Mouse (Mus musculus): ENCODE measurements around the gene Igdcc3. TPM values are rescaled to one million over a fixed set of nuclear protein-coding genes. Genes with fewer than 3 reads are reported as not detected.
A peak's percentile ranks its signal among the peaks of the same experiment; 100 is the strongest.
"Not testable (repeated sequence)": the region's sequence is repeated elsewhere in the genome, so short reads cannot be mapped to it uniquely, and the experiment has no call there.

Gene Igdcc3
- polyA plus RNA-seq, 1 experiment from 2014 or later, result 44.5 TPM

DNA sequence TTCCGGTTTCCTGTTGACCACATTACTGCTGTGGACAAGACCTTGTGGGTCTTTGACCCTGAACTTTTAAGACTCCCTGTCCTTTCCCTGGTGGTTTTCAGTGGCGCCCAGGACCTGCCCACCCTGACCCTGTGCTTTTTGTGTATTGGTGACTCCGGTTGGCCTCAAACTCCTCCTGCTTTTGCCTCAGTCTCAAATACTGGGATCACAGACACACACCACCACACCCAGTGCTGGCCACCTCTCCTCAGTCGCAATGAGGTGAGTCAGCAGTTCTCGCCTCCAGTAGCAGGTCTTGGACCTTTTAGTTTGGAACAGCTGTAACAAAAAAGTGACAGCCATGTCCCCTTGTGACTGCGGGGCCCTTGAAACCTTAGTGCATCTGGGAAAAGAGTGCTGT is 56.8 kb downstream of the Igdcc3 start:
- H3K4me3 ChIP-seq (ENCODE audit: low read depth, low read length), result no peak overlapping the region
- no peaks in the 10 kb centered on the region for H3K9me3 ChIP-seq (ENCODE audit: control insufficient read depth, low read length)
- DNase-seq (ENCODE audit: low spot score) (no peak), ATAC-seq (ENCODE audit: insufficient number of reproducible peaks, low FRiP score, low TSS enrichment, low read depth) (no peak)
- H3K9ac ChIP-seq (ENCODE audit: low read length), result no peak overlapping the region
- 82% methylated on average over 6 of the region's 6 CpGs for WGBS
- H3K4me1 ChIP-seq (ENCODE audit: control insufficient read depth, insufficient read depth, low read length), result peaks cover 12% of the 10 kb centered on the region
- H3K36me3 ChIP-seq (ENCODE audit: control insufficient read depth, insufficient read depth, low read length), result no peaks in the 10 kb centered on the region
- no peak overlapping the region for H3K4me2 ChIP-seq (ENCODE audit: low read depth, severe bottlenecking)
- H3K27ac ChIP-seq (replicated peaks; ENCODE audit: low read depth, low read length), result no peak overlapping the region
- no peaks in the 10 kb centered on the region for H3K27me3 ChIP-seq (ENCODE audit: control insufficient read depth, insufficient read depth, low read length)

DNA sequence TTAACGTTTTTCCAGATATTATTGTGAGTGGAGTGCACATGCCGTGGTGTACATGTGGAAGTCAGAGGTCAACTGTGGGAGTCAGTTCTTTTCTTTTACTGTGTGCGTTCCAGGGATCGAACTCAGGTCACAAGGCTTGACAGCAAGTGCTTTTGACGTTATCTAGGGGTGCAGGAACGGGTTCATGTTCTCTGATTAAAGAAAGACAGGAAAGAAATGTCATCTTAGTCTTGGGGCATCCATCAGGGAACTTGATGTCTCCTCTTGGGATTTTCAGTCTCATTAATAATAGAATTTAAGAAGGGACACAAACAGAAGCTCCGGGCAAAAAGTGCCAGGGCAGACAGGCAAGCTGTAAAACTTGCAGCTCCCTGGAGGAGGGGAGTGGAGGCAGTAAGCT is 58.7 kb downstream of the Igdcc3 start:
- DNase-seq (ENCODE audit: low spot score) (no peak), ATAC-seq (ENCODE audit: insufficient number of reproducible peaks, low FRiP score, low TSS enrichment, low read depth) (no peak)
- no peak overlapping the region for H3K9ac ChIP-seq (ENCODE audit: low read length)
- no peak overlapping the region for H3K4me2 ChIP-seq (ENCODE audit: low read depth, severe bottlenecking)
- H3K9me3 ChIP-seq (ENCODE audit: control insufficient read depth, low read length), result no peaks in the 10 kb centered on the region
- H3K36me3 ChIP-seq (ENCODE audit: control insufficient read depth, insufficient read depth, low read length), result no peaks in the 10 kb centered on the region
- H3K27me3 ChIP-seq (ENCODE audit: control insufficient read depth, insufficient read depth, low read length), result no peaks in the 10 kb centered on the region
- WGBS, result 62% methylated on average over 7 of the region's 7 CpGs
- H3K27ac ChIP-seq (replicated peaks; ENCODE audit: low read depth, low read length), result no peak overlapping the region
- H3K4me1 ChIP-seq (ENCODE audit: control insufficient read depth, insufficient read depth, low read length), result peaks cover 12% of the 10 kb centered on the region
- no peak overlapping the region for H3K4me3 ChIP-seq (ENCODE audit: low read depth, low read length)

DNA sequence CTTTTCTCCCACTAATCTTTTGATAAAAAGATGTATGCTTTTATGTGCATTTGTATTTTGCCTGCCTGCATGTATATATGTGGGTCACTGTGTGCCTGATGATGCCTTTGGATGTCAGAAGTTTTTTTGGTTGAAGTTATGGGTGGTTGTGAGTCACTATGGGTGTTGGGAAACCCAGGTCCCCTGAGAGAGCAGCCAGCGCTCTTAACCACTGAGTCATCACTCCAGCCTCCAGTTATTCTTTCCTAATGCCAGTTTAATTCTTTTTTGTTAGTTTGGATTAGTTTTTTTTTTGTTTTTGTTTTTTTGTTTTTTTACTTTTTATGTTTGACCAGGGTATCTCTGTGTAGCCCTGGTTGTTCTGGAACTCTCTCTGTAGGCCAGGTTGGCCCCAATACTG is 59.6 kb downstream of the Igdcc3 start:
- H3K4me3 ChIP-seq (ENCODE audit: low read depth, low read length), result no peak overlapping the region
- no peaks in the 10 kb centered on the region for H3K9me3 ChIP-seq (ENCODE audit: control insufficient read depth, low read length)
- 89% methylated on average over 1 of the region's 1 CpGs for WGBS
- peaks cover 6% of the 10 kb centered on the region for H3K4me1 ChIP-seq (ENCODE audit: control insufficient read depth, insufficient read depth, low read length)
- H3K4me2 ChIP-seq (ENCODE audit: low read depth, severe bottlenecking), result no peak overlapping the region
- no peaks in the 10 kb centered on the region for H3K36me3 ChIP-seq (ENCODE audit: control insufficient read depth, insufficient read depth, low read length)
- H3K9ac ChIP-seq (ENCODE audit: low read length), result no peak overlapping the region
- no peak for ATAC-seq (ENCODE audit: insufficient number of reproducible peaks, low FRiP score, low TSS enrichment, low read depth)
- no peaks in the 10 kb centered on the region for H3K27me3 ChIP-seq (ENCODE audit: control insufficient read depth, insufficient read depth, low read length)
- no peak overlapping the region for H3K27ac ChIP-seq (replicated peaks; ENCODE audit: low read depth, low read length)
- no peak for DNase-seq (ENCODE audit: low spot score)

DNA sequence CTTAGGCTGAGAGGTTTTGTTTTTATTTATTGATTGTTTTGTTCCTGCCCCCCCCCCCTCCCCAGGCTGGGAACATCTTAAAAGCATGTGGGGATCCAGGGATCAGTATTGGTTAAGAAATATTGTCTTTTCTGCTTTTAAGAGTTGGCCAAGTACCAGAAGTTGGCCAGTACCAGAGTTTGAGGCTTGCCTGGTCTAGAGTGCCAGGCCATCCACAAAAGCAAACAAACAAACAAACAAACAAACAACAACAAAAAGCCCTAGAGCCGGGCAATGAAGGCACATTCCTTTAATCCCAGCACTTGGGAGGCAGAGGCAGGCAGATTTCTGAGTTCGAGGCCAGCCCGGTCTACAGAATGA is 60.0 kb downstream of the Igdcc3 start:
- H3K4me3 ChIP-seq (ENCODE audit: low read depth, low read length), result no peak overlapping the region
- no peaks in the 10 kb centered on the region for H3K9me3 ChIP-seq (ENCODE audit: control insufficient read depth, low read length)
- no peak for ATAC-seq (ENCODE audit: insufficient number of reproducible peaks, low FRiP score, low TSS enrichment, low read depth)
- no peak overlapping the region for H3K4me2 ChIP-seq (ENCODE audit: low read depth, severe bottlenecking)
- no peaks in the 10 kb centered on the region for H3K36me3 ChIP-seq (ENCODE audit: control insufficient read depth, insufficient read depth, low read length)
- H3K4me1 ChIP-seq (ENCODE audit: control insufficient read depth, insufficient read depth, low read length), result peaks cover 2% of the 10 kb centered on the region
- 44% methylated on average over 3 of the region's 3 CpGs for WGBS
- DNase-seq (ENCODE audit: low spot score), result no peak
- H3K27ac ChIP-seq (replicated peaks; ENCODE audit: low read depth, low read length), result no peak overlapping the region
- H3K9ac ChIP-seq (ENCODE audit: low read length), result no peak overlapping the region
- no peaks in the 10 kb centered on the region for H3K27me3 ChIP-seq (ENCODE audit: control insufficient read depth, insufficient read depth, low read length)

DNA sequence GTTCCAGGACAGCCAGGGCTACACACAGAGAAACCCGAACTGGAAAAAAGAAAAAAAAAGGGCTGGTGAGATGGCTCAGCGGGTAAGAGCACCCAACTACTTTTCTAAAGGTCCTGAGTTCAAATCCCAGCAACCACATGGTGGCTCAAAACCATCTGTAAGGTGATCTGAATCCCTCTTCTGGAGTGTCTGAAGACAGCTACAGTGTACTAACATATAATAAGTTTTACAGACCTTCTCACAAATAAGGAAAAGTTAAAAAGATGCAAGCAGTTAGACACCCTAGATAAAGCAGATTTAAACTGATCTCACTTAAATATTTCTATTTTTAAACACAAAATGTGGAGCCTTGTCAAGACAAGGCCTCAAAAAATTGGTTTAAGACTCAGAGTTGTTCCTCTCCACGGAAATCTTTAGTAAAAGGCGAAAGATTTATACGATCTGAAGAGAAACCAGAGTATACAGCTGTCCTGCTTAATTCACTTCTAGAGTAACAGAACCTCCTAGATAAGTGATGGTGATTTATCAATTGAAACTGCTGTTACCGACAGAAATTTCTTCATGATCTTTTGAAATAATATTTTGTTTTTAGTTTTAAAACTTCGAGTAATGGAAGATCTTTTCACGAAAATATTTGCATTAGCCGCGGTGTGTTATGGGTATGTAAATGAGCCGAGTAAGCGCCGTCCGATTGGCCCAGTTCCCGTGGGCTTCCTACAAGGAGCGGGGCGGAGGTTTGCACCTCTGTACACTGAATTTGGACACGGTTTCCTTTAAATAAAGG is 60.6 kb downstream of the Igdcc3 start:
- DNase-seq (ENCODE audit: low spot score) (peak; percentile 82), ATAC-seq (ENCODE audit: insufficient number of reproducible peaks, low FRiP score, low TSS enrichment, low read depth) (peak; percentile 84)
- Histone ChIP-seq H3K27me3 (ENCODE audit: control insufficient read depth, insufficient read depth, low read length) (no peaks in the 10 kb centered on the region), H3K4me2 (ENCODE audit: low read depth, severe bottlenecking) (peak overlapping the region; percentile 46; the same call in 1 of the 2 replicates), H3K4me1 (ENCODE audit: control insufficient read depth, insufficient read depth, low read length) (no peaks in the 10 kb centered on the region), H3K4me3 (ENCODE audit: low read depth, low read length) (peak overlapping the region; percentile 19; the same call in 1 of the 2 replicates), H3K36me3 (ENCODE audit: control insufficient read depth, insufficient read depth, low read length) (no peaks in the 10 kb centered on the region), H3K9me3 (ENCODE audit: control insufficient read depth, low read length) (no peaks in the 10 kb centered on the region), H3K27ac (replicated peaks; ENCODE audit: low read depth, low read length) (0 out of 2 replicates have a peak overlapping the region, but pooled peaks have one; percentile 6), H3K9ac (ENCODE audit: low read length) (peak overlapping the region; percentile 36; the same call in 1 of the 2 replicates)
- WGBS, result 1% methylated on average over 18 of the region's 18 CpGs

DNA sequence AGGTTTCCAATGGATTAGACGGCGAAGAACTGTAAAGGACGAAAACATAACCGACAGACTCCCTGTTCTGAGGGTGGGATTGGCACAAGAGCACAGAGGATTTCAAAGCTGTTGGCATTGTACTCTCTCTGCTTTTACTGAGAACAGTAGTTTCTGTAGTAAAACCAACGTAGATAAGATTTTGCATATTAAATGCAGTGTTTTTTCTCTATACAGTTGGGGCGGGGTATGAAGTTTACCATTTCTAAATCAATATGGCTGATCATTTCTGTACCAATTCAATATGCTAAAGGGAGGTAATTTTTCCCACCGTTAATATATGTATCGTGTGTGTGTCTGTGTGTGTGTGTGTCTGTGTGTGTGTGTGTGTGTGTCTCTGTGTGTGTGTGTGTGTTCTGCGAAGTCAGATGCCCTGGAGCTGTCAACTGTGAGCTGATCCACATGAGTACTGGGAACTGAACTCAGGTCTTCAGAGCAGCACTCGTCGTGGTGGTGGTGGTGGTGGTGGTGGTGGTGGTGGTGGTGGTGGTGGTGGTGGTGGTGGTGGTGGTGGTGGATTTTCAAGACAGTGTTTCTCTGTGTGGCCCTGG is 61.3 kb downstream of the Igdcc3 start:
- ATAC-seq (ENCODE audit: insufficient number of reproducible peaks, low FRiP score, low TSS enrichment, low read depth) (no peak), DNase-seq (ENCODE audit: low spot score) (no peak)
- Histone ChIP-seq H3K36me3 (ENCODE audit: control insufficient read depth, insufficient read depth, low read length) (no peaks in the 10 kb centered on the region), H3K4me3 (ENCODE audit: low read depth, low read length) (peak overlapping the region; percentile 19; the same call in 1 of the 2 replicates), H3K27me3 (ENCODE audit: control insufficient read depth, insufficient read depth, low read length) (no peaks in the 10 kb centered on the region), H3K4me2 (ENCODE audit: low read depth, severe bottlenecking) (peak overlapping the region; percentile 46; the same call in 1 of the 2 replicates), H3K9ac (ENCODE audit: low read length) (peak overlapping the region; percentile 36; the same call in 1 of the 2 replicates), H3K4me1 (ENCODE audit: control insufficient read depth, insufficient read depth, low read length) (no peaks in the 10 kb centered on the region), H3K27ac (replicated peaks; ENCODE audit: low read depth, low read length) (0 out of 2 replicates have a peak overlapping the region, but pooled peaks have one; percentile 6), H3K9me3 (ENCODE audit: control insufficient read depth, low read length) (no peaks in the 10 kb centered on the region)
- 36% methylated on average over 11 of the region's 11 CpGs for WGBS

DNA sequence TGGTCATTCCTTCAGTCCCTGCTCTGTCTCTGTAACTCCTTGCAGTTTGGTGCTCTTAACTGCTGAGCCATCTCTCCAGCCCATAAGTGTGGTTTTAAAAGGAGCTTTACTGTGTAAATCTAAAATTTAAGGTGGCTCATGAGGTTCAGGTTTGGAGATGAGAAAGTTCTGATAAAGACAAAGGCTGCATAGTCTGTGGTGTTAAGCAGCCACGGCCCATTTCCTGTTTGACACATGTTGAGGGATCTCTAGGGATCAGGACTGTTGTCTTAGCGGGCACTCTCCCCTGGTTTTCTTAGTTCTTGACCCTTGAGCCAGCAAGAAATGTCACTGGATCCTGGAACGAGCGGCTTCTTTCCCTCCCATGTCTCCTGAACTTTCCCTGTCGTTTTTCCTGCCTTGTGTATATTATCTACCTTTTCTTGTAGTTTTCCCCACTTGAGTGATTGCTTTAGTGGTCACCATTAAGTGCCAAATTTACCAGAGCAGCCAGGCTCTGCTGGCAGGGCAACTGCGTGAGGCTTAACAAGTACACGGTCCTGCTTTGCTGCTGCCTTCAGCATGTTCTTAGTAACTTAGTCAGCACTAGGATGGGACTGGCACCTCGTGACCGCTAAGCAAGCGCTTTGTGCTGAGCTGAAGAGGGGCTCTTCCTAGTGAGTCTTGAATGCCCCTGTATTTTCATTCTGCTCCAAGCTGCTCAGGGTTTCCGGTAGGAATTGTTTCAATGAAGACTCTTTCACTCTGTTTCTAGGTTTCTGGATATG is 64.2 kb downstream of the Igdcc3 start:
- Histone ChIP-seq H3K27ac (replicated peaks; ENCODE audit: low read depth, low read length) (no peak overlapping the region), H3K9ac (ENCODE audit: low read length) (no peak overlapping the region), H3K36me3 (ENCODE audit: control insufficient read depth, insufficient read depth, low read length) (no peaks in the 10 kb centered on the region), H3K4me2 (ENCODE audit: low read depth, severe bottlenecking) (no peak overlapping the region), H3K4me3 (ENCODE audit: low read depth, low read length) (no peak overlapping the region), H3K4me1 (ENCODE audit: control insufficient read depth, insufficient read depth, low read length) (no peaks in the 10 kb centered on the region), H3K9me3 (ENCODE audit: control insufficient read depth, low read length) (no peaks in the 10 kb centered on the region), H3K27me3 (ENCODE audit: control insufficient read depth, insufficient read depth, low read length) (no peaks in the 10 kb centered on the region)
- no peak for DNase-seq (ENCODE audit: low spot score)
- no peak for ATAC-seq (ENCODE audit: insufficient number of reproducible peaks, low FRiP score, low TSS enrichment, low read depth)
- 68% methylated on average over 11 of the region's 11 CpGs for WGBS

DNA sequence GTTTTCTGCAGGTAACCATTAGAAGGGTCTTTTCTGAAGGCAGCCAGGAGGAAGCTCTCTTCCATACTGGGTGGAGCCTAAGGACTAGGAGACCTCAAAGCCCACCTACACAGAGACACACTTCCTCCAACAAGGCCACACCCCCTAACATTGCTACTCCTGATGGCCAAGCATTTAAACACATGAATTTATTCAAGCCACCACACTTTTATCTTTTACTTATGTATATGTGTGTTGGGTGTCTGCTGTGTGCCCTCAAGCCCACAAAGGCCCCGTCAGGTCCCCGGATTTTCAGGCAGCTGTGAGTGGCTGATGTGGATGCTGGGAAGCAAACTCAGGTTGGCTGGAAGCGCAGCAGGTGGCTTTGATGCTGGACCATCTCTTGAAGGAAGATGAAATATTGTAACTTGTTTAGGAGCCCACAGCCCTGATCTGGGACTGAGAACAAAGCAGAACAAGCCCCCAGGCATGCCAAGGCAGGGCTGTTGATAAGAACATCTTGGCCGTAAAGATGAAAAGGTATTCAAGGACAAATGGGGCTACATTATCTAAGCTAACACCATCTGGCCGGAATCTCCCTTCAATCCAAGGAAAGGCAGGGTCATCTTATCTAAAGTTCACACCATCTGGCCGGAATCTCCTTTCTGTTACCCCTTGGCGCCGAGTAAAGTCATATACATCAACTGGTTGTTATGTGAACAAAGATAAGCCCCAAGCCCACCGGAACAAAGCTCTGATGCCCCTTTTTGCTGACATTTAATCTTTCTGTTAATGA is 66.2 kb downstream of the Igdcc3 start:
- not testable (repeated sequence) for ATAC-seq (ENCODE audit: insufficient number of reproducible peaks, low FRiP score, low TSS enrichment, low read depth); H3K9ac ChIP-seq (ENCODE audit: low read length); H3K4me3 ChIP-seq (ENCODE audit: low read depth, low read length); H3K27ac ChIP-seq (replicated peaks; ENCODE audit: low read depth, low read length); H3K9me3 ChIP-seq (ENCODE audit: control insufficient read depth, low read length); H3K4me1 ChIP-seq (ENCODE audit: control insufficient read depth, insufficient read depth, low read length); H3K27me3 ChIP-seq (ENCODE audit: control insufficient read depth, insufficient read depth, low read length); H3K4me2 ChIP-seq (ENCODE audit: low read depth, severe bottlenecking); DNase-seq (ENCODE audit: low spot score); H3K36me3 ChIP-seq (ENCODE audit: control insufficient read depth, insufficient read depth, low read length)
- WGBS, result 86% methylated on average over 7 of the region's 9 CpGs

Measured in limb, embryonic 11.5 days (tissue).